Comparison of ENCODE assay signal across 16 mouse cellular contexts in the genomic region with DNA sequence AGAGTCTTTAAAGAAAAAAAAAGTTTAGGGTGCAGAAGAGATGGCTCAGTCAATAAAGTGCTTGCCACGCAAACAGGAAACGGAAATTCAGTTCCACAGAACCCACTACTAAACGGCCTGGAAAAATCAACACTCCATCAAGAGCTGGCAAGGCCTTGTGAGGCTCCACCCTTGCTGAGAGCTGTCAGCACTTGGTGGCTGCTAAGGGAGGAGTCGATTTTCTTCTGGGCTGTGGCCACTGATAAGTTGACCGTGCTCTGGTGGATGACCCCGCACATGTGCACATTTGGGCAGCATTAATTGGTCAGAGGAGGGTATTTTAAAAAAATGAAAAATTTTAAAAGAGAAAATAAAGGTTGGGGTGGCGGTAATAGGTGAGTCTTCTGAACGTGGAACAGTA.
"Had no signal": no experiment of that assay in that cellular context is flagged by ENCODE, and none has a peak within 500 bp of the region (broad histone marks: within the 10 kb centered on the region; RNA-seq: fewer than 3 reads in every experiment).

No protein-coding gene starts in this region.

- H3K4me1 ChIP-seq: lung, embryonic 15.5 days; megakaryocyte, embryonic 14.5 days; midbrain, embryonic 13.5 days; midbrain, embryonic 15.5 days; neural tube, embryonic 12.5 days had no signal

- H3K27ac ChIP-seq: lung, embryonic 15.5 days; macrophage; midbrain, embryonic 13.5 days; midbrain, embryonic 15.5 days; neural tube, embryonic 12.5 days had no signal

- H3K9me3 ChIP-seq: lung, embryonic 15.5 days; midbrain, embryonic 13.5 days; midbrain, embryonic 15.5 days; neural tube, embryonic 12.5 days had no signal

- H3K27me3 ChIP-seq: lung, embryonic 15.5 days; megakaryocyte, embryonic 14.5 days; midbrain, embryonic 13.5 days; midbrain, embryonic 15.5 days; neural tube, embryonic 12.5 days had no signal

- H3K9ac ChIP-seq: lung, embryonic 15.5 days; midbrain, embryonic 13.5 days; midbrain, embryonic 15.5 days; neural tube, embryonic 12.5 days had no signal

- H3K4me3 ChIP-seq: lung, embryonic 15.5 days; midbrain, embryonic 13.5 days; midbrain, embryonic 15.5 days; neural tube, embryonic 12.5 days had no signal

- DNase-seq: lung, adult 2 months; lung, postnatal 14 days; lung, postnatal 36 days; right cerebral cortex, postnatal 14 days; spleen, adult 18-20 months; thymus, adult 18-20 months; thymus, postnatal 14 days; thymus, postnatal 36 days had no signal

- ATAC-seq: lung, postnatal 0 days; midbrain, embryonic 13.5 days; midbrain, embryonic 15.5 days had no signal

- H3K4me2 ChIP-seq: lung, embryonic 15.5 days; midbrain, embryonic 11.5 days; midbrain, embryonic 13.5 days; midbrain, embryonic 15.5 days; neural tube, embryonic 12.5 days had no signal

- H3K36me3 ChIP-seq: lung, embryonic 15.5 days; midbrain, embryonic 13.5 days; midbrain, embryonic 15.5 days; neural tube, embryonic 12.5 days had no signal
